Mouse (Mus musculus): ENCODE measurements around the gene Smim8. TPM values are rescaled to one million over a fixed set of nuclear protein-coding genes. Genes with fewer than 3 reads are reported as not detected.

The Smim8 gene
- total RNA-seq, 2 experiments from 2014 or later: 15.8 to 19.9 TPM

- no peak for DNase-seq (ENCODE audit: low spot score in 2 of 2)
Measured at GRCm38 (mm10) chr4:34720127-34720895, 57.9 kb downstream of the Smim8 start.

- no peak for DNase-seq (ENCODE audit: low spot score in 2 of 2)
Measured at GRCm38 (mm10) chr4:34719421-34719820, 58.8 kb downstream of the Smim8 start.

Other genes with a start within 250 kb of the Smim8 start
- 10 to 100 TPM; 67.5 to 76.6 TPM for gene Akirin2, start 227.5 kb downstream of the Smim8 start, total RNA-seq (2021)
- gene Orc3, start 163.5 kb downstream of the Smim8 start, total RNA-seq (2021): 10 to 100 TPM; 48.4 to 48.9 TPM
- 10 to 100 TPM; 31.7 to 31.9 TPM for gene Rars2, start 163.5 kb downstream of the Smim8 start, total RNA-seq (2021)
- gene Slc35a1, start 91.0 kb downstream of the Smim8 start, total RNA-seq (2021): 10 to 100 TPM; 34.8 to 39.7 TPM
- gene Cfap206, start 48.2 kb downstream of the Smim8 start, total RNA-seq (2021): under 1 TPM; 0.30 to 0.58 TPM
- gene Gm136, start 22.2 kb downstream of the Smim8 start, total RNA-seq (2021): not detected
- 10 to 100 TPM; 12.7 to 16.2 TPM for gene Zfp292, start 104.5 kb upstream of the Smim8 start, total RNA-seq (2021)
- not detected for gene Cga, start 115.4 kb upstream of the Smim8 start, total RNA-seq (2021)